15 mouse cellular contexts compared by ENCODE assay signal in genomic region chr3:108289311-108290130, GRCm38 (mm10). TPM values are rescaled to one million over a fixed set of nuclear protein-coding genes. Genes with fewer than 3 reads are reported as not detected.
DNase-seq lines count a peak whose midpoint lies in the region; ATAC-seq and TF ChIP-seq lines count a peak whose summit lies in the region.
"Had no signal": no experiment of that assay in that cellular context is flagged by ENCODE, and none has a peak within 500 bp of the region (broad histone marks: within the 10 kb centered on the region; RNA-seq: fewer than 3 reads in every experiment).

No protein-coding gene starts in this region.

- peaks cover 32% of the 10 kb centered on the region for H3K4me1 ChIP-seq in intestine, embryonic 14.5 days (replicated peaks; ENCODE audit: control insufficient read depth, insufficient read depth, low read length)
- H3K4me1 ChIP-seq in intestine, embryonic 15.5 days (replicated peaks), result peaks cover 26% of the 10 kb centered on the region
- peaks cover 33% of the 10 kb centered on the region for H3K4me1 ChIP-seq in lung, adult 2 months (ENCODE audit: control insufficient read depth, insufficient read depth, low read length)
- H3K4me1 ChIP-seq in neural tube, embryonic 15.5 days, result peaks cover 71% of the 10 kb centered on the region
- H3K4me1 ChIP-seq in hindbrain, embryonic 11.5 days (replicated peaks; ENCODE audit: control insufficient read depth, insufficient read depth, low read length), result peaks cover 10% of the 10 kb centered on the region

- H3K4me3 ChIP-seq in intestine, embryonic 14.5 days (ENCODE audit: low read depth, low read length), result no peak overlapping the region
- H3K4me3 ChIP-seq in intestine, embryonic 15.5 days (replicated peaks), result no peak overlapping the region
- H3K4me3 ChIP-seq in lung, adult 2 months (replicated peaks; ENCODE audit: extremely low read depth, low read depth, low read length), result no peak overlapping the region
- H3K4me3 ChIP-seq in neural tube, embryonic 15.5 days (replicated peaks), result no peak overlapping the region
- no peak overlapping the region for H3K4me3 ChIP-seq in hindbrain, embryonic 11.5 days (ENCODE audit: low read depth, low read length)
- H3K4me3 ChIP-seq: embryonic facial prominence, embryonic 13.5 days; hindbrain, embryonic 10.5 days had no signal

- H3K27me3 ChIP-seq in intestine, embryonic 14.5 days (replicated peaks; ENCODE audit: control insufficient read depth, insufficient read depth, low read length), result no peaks in the 10 kb centered on the region
- H3K27me3 ChIP-seq in intestine, embryonic 15.5 days (replicated peaks), result no peaks in the 10 kb centered on the region
- H3K27me3 ChIP-seq in neural tube, embryonic 15.5 days (replicated peaks), result no peaks in the 10 kb centered on the region
- no peaks in the 10 kb centered on the region for H3K27me3 ChIP-seq in hindbrain, embryonic 11.5 days (ENCODE audit: control insufficient read depth, insufficient read depth, low read length)
- H3K27me3 ChIP-seq: embryonic facial prominence, embryonic 13.5 days had no signal

- H3K36me3 ChIP-seq in intestine, embryonic 14.5 days (ENCODE audit: control insufficient read depth, insufficient read depth, low read length), result no peaks in the 10 kb centered on the region
- H3K36me3 ChIP-seq in intestine, embryonic 15.5 days, result no peaks in the 10 kb centered on the region
- no peaks in the 10 kb centered on the region for H3K36me3 ChIP-seq in neural tube, embryonic 15.5 days
- no peaks in the 10 kb centered on the region for H3K36me3 ChIP-seq in hindbrain, embryonic 11.5 days (ENCODE audit: control insufficient read depth, insufficient read depth, low read length)
- H3K36me3 ChIP-seq: embryonic facial prominence, embryonic 13.5 days had no signal

- TF ChIP-seq CTCF in lung, adult 2 months (IDR thresholded peaks at IDR 0.05; ENCODE audit: insufficient read depth, low read length), result no peak

- no peak overlapping the region for H3K4me2 ChIP-seq in intestine, embryonic 14.5 days (ENCODE audit: low read length)
- no peak overlapping the region for H3K4me2 ChIP-seq in intestine, embryonic 15.5 days (replicated peaks)
- H3K4me2 ChIP-seq in neural tube, embryonic 15.5 days, result 0 out of 2 replicates have a peak overlapping the region, but pooled peaks have one; percentile 44
- no peak overlapping the region for H3K4me2 ChIP-seq in hindbrain, embryonic 11.5 days (replicated peaks; ENCODE audit: low read depth, low read length)
- H3K4me2 ChIP-seq: embryonic facial prominence, embryonic 13.5 days had no signal

- ATAC-seq in intestine, embryonic 14.5 days (replicated peaks; ENCODE audit: low FRiP score, low TSS enrichment, low read depth), result no peak
- no peak for ATAC-seq in intestine, embryonic 15.5 days
- ATAC-seq in neural tube, embryonic 15.5 days (ENCODE audit: low FRiP score), result no peak
- ATAC-seq in hindbrain, embryonic 11.5 days (ENCODE audit: low FRiP score), result no peak

- H3K27ac ChIP-seq in intestine, embryonic 14.5 days (ENCODE audit: low read depth), result no peak overlapping the region
- no peak overlapping the region for H3K27ac ChIP-seq in intestine, embryonic 15.5 days
- H3K27ac ChIP-seq in neural tube, embryonic 15.5 days (replicated peaks), result no peak overlapping the region
- no peak overlapping the region for H3K27ac ChIP-seq in hindbrain, embryonic 11.5 days (ENCODE audit: low read depth, low read length)
- H3K27ac ChIP-seq: embryonic facial prominence, embryonic 13.5 days had no signal

- no peak for TF ChIP-seq POLR2A in lung, adult 2 months (IDR thresholded peaks at IDR 0.05; ENCODE audit: borderline replicate concordance, extremely low read depth, low read depth, low read length)

- peak; percentile 50 for DNase-seq in intestine, embryonic 14.5 days (ENCODE audit: low spot score)
- DNase-seq in lung, adult 18-20 months, result peak; percentile 52 to 74
- no peak for DNase-seq in lung, postnatal 10 days
- peak; percentile 41 for DNase-seq in lung, adult 2 months
- DNase-seq in adrenal gland, postnatal 14 days, result no peak
- no peak for DNase-seq in hindbrain, embryonic 11.5 days (ENCODE audit: low spot score)
- DNase-seq: adrenal gland, postnatal 25 days; kidney, adult 11 months; right cerebral cortex, postnatal 14 days; thymus, adult 18-20 months had no signal

- H3K9ac ChIP-seq in intestine, embryonic 14.5 days (ENCODE audit: low read length), result no peak overlapping the region
- H3K9ac ChIP-seq in intestine, embryonic 15.5 days, result no peak overlapping the region
- H3K9ac ChIP-seq in neural tube, embryonic 15.5 days (replicated peaks), result no peak overlapping the region
- H3K9ac ChIP-seq in hindbrain, embryonic 11.5 days (ENCODE audit: low read depth, low read length), result no peak overlapping the region
- H3K9ac ChIP-seq: embryonic facial prominence, embryonic 13.5 days had no signal

- 71% methylated on average over 13 of the region's 13 CpGs for WGBS in intestine, embryonic 14.5 days
- WGBS in intestine, embryonic 15.5 days, result 63% methylated on average over 13 of the region's 13 CpGs
- 53% methylated on average over 13 of the region's 13 CpGs for WGBS in lung, adult 2 months
- 76% methylated on average over 13 of the region's 13 CpGs for WGBS in neural tube, embryonic 15.5 days
- 84% methylated on average over 13 of the region's 13 CpGs for WGBS in hindbrain, embryonic 11.5 days

- H3K9me3 ChIP-seq in intestine, embryonic 14.5 days (ENCODE audit: control insufficient read depth, low read length), result no peaks in the 10 kb centered on the region
- H3K9me3 ChIP-seq in intestine, embryonic 15.5 days, result no peaks in the 10 kb centered on the region
- no peaks in the 10 kb centered on the region for H3K9me3 ChIP-seq in neural tube, embryonic 15.5 days (replicated peaks)
- no peaks in the 10 kb centered on the region for H3K9me3 ChIP-seq in hindbrain, embryonic 11.5 days (ENCODE audit: control insufficient read depth, low read length)
- H3K9me3 ChIP-seq: embryonic facial prominence, embryonic 13.5 days; forebrain, embryonic 10.5 days; hindbrain, embryonic 10.5 days had no signal

RNA-seq across cellular contexts. Expression of gene Sort1, which starts 5.6 kb away (rescaled TPM):
- 11.4 and 13.5 TPM in 2 replicates for polyA plus RNA-seq in intestine, embryonic 14.5 days (2014; fragmentation: Nextera tagmentation; extraction: Ambion mirVana)
- 9.4 and 10.4 TPM in 2 replicates for polyA plus RNA-seq in intestine, embryonic 15.5 days (2015; fragmentation: Nextera tagmentation; extraction: Ambion mirVana)
- 104 and 141 TPM in 2 replicates for polyA plus RNA-seq in lung, adult 2 months (2012; rRNA removed)
- polyA plus RNA-seq in neural tube, embryonic 15.5 days (2015; fragmentation: Nextera tagmentation; extraction: Ambion mirVana), result 13.6 and 17.0 TPM in 2 replicates
- 42.0 and 45.7 TPM in 2 replicates for total RNA-seq in adrenal gland, postnatal 14 days (2021)
- 20.2 and 27.5 TPM in 2 replicates for polyA plus RNA-seq in hindbrain, embryonic 11.5 days (2014; fragmentation: Nextera tagmentation; extraction: Ambion mirVana)

RNA-seq across cellular contexts. Expression of gene Psma5, which starts 32.8 kb away (rescaled TPM):
- polyA plus RNA-seq in intestine, embryonic 14.5 days (2014; fragmentation: Nextera tagmentation; extraction: Ambion mirVana), result 319 and 324 TPM in 2 replicates
- 271 and 291 TPM in 2 replicates for polyA plus RNA-seq in intestine, embryonic 15.5 days (2015; fragmentation: Nextera tagmentation; extraction: Ambion mirVana)
- 22.6 and 37.4 TPM in 2 replicates for polyA plus RNA-seq in lung, adult 2 months (2012; rRNA removed)
- polyA plus RNA-seq in neural tube, embryonic 15.5 days (2015; fragmentation: Nextera tagmentation; extraction: Ambion mirVana), result 239 and 254 TPM in 2 replicates
- 83.9 and 86.4 TPM in 2 replicates for total RNA-seq in adrenal gland, postnatal 14 days (2021)
- polyA plus RNA-seq in hindbrain, embryonic 11.5 days (2014; fragmentation: Nextera tagmentation; extraction: Ambion mirVana), result 275 and 296 TPM in 2 replicates

Comparison
In these comparisons a context has a peak if more than half of its experiments do, and no peak if none do; other contexts are left out.
1. DNase-seq: peak in intestine, embryonic 14.5 days (single experiment), lung, adult 18-20 months (2 of 2) and lung, adult 2 months (single experiment); none in lung, postnatal 10 days (single experiment), adrenal gland, postnatal 14 days (single experiment) and hindbrain, embryonic 11.5 days (single experiment).